Mouse (Mus musculus) WW6 (cell line): Measurements from ENCODE around the gene B3gnt3.
"Not testable (repeated sequence)": the region's sequence is repeated elsewhere in the genome, so short reads cannot be mapped to it uniquely, and the experiment has no call there.

Experiments used
- DNase-seq: peaks from one replicate; pipeline ENCODE4 v3.0.0-alpha.2; 2013; ENCODE audit warnings: low read depth, low spot score

B3gnt3 gene

DNA sequence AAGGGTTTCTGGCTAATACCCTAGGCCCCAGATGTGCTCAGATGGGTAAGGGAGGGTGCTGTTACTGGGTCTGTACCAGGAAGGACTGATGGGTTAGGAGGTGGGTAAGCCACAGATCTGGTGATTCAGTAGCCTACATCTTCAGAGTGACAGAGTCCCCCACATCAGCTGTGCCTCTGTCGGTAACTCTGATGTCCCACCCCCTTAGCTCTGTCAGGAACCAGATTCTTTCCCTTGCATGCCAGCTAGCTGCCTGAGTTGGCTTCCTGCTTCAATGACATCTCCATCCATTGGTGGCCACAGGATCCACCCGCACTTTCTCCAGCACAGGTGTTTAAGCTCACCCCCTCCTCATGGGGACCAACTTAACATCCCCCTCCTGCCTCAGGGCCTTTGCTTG is 10.0 kb upstream of the B3gnt3 start:
- no peak for DNase-seq

DNA sequence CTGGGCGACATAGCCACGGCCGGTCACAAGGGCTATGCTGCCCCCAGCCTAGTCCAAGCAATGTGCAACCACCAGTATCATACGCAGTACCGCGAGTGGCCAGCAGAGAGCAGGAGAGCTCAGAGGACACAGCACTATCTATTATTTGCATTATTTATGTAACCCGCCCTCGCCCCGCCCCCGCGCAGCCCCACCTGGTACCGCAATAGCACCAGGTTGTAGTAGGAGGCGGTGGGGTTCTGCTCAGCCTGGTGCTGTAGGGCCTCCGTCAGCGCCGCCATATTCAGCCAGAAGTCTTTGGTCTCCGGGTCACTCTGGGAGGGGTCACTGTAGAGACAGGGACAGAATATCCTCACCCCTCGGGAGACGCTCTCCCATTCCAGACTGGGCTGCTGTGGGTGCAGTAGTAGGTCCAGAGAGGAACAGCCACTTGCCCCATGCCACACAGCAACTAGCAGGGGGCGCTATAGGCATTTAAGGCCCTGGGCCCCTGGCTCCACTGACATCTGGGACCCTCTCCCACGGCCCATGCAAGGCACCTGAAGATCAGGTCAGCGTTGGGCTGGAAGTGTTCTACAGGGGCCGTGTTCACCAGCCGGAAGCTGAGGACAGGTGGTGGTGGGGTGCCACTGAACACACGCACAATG is 8.3 kb upstream of the B3gnt3 start:
- DNase-seq = peak; percentile 84

DNA sequence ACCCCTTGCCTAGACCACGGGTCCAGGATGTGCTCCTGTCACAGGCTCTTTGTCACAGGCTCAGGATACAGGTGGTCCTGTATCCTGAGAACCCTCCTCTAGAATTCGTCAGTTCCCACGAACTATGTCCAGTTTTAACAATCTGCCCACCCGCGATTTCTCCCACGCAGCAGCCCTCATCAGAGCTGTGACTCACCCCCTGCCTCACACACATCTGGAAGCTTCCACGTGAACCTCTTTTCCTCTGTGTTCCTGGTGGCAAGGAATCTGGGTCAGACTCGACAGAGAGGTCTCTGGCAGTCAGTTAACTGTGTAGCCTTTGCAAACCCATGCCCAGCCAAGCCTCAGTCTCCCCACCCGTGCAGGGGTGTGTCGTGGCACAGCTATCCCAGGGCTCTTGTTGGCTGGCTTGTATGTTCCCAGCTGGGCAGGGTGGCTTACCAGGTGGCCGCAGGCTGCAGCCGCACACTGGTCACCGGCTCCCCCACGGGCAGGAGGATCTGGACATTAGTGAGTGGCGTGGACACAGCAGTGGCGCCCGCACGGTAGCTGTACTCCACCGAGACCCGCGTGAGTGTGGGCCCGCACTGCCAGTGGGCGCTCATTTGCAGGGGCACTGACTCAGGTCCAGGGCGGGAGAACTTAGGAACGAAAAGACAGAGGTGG is 7.7 kb upstream of the B3gnt3 start:
- DNase-seq = no peak

DNA sequence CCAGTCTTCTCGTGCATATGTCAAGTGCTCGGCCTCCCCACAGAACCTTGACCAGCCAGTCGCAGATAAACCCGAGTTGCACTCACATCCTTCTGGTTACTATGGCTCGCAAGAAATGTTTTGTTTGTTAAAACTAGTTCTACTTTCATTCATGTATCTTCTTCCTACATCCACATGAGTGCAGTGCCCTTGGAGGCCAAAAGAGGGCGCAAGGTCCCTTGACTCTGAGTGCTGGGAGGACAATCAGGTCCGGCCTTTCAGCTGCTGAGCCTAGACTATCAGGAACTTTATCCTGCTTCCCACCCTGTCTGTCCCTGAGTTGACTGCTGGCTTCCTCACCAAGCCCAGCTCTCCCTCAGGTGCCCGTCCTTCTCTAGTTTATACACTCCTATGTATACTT is 6.3 kb upstream of the B3gnt3 start:
- no peak for DNase-seq

DNA sequence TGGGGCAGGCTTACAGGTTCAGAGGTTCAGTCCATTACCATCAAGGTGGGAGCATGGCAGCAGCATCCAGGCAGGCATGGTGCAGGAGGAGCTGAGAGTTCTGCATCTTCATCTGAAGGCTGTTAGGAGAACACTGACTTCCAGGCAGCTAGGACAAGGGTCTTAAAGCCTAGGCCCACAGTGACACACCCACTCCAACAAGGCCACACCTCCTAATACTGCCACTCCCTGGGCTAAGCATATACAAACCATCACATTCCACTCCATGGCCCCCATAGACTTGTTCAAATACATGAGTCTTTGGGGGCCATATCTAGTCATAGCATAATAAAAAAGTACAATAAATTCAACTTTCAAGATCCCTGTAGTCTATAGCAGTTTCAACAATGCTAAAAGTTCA is 1.8 kb upstream of the B3gnt3 start:
- DNase-seq = not testable (repeated sequence)

DNA sequence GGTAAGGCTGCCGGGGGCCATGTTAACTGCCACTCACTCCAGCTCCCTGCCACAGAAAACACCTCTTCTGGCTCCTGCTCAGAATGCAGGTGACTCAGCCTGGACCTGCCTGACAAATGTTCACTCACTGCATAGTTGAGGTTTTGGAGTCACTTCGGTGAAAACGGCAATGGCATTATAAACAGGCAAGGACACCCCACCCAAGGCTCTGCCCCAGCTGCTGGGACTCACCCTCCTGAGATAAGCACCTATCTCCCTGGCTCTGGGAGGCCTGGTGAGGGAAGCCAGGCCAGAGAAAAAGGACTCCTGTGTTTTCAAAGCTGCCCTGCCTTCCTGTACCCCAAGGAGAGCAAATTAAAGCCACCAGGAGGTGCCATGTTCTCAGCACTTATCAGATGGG is 1.3 kb upstream of the B3gnt3 start:
- DNase-seq = no peak

DNA sequence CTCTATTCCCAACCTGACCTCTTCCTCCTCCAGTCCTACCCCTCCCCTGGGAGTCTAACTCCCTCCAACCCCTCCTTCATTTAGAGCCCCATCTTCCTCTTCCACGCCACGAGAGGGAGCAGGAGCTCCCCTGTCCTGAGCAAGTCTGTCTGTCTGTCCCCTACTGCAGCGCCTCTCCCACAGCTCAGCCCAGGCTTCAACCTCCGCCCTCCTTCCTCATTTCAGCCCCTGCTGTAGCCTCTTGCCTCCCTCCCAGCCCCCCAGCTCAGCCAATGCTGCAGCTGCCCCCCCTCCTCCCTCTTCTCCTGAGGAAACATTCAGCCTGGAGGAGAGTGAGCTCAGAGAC is 471 bp upstream of the B3gnt3 start:
- DNase-seq = no peak

DNA sequence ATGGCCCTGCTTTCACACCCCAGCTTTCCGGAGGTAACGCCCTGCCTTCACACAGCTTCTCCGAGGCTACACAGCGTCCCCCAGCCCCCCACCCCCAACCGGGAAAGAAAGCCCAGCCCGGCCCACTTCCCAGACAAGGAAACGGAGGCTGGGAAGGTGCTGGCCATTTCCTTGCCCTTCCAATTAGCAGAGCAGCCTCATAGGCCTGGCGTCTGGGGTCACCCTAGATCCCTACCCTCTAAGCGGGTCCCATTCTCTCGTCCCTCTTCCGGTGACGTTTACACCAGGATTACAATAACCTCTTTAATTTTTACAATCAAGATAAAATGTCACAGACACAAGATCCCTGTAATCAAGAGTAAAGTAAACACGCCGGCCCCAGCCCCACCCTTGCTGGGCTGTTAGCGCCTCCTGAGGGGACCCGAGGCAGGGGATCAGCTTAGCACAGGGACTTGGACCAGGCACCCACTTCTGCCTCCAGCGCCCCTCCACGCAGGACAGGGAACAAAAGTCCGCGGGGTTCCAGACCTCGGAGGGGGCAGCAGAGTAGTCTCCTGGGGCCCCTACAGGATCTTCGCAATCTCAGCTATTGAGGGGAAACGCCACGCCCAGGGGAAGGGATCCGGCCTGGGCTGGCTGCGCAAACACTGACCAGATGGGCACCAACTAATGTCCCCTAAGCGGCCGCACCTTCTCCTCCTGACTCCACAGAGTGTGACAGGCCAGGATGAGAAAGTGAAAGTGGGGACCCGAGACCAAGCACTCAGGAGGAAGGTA is 908 bp downstream of the B3gnt3 start:
- no peak for DNase-seq

DNA sequence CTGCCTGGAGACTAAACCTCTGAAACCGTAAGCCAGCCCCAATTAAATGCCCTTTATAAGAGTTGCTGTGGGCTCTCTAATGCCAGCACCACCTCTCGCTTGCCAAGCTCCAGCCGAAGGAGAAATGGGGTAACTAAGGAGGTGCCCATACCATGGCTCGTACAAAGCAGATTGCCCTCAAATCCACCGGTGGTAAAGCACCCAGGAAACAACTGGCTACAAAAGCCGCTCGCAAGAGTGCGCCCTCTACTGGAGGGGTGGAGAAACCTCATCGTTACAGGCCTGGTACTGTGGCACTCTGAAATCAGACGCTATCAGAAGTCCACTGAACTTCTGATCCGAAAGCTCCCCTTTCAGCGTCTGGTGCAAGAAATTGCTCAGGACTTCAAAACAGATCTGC is 6.1 kb downstream of the B3gnt3 start:
- not testable (repeated sequence) for DNase-seq

DNA sequence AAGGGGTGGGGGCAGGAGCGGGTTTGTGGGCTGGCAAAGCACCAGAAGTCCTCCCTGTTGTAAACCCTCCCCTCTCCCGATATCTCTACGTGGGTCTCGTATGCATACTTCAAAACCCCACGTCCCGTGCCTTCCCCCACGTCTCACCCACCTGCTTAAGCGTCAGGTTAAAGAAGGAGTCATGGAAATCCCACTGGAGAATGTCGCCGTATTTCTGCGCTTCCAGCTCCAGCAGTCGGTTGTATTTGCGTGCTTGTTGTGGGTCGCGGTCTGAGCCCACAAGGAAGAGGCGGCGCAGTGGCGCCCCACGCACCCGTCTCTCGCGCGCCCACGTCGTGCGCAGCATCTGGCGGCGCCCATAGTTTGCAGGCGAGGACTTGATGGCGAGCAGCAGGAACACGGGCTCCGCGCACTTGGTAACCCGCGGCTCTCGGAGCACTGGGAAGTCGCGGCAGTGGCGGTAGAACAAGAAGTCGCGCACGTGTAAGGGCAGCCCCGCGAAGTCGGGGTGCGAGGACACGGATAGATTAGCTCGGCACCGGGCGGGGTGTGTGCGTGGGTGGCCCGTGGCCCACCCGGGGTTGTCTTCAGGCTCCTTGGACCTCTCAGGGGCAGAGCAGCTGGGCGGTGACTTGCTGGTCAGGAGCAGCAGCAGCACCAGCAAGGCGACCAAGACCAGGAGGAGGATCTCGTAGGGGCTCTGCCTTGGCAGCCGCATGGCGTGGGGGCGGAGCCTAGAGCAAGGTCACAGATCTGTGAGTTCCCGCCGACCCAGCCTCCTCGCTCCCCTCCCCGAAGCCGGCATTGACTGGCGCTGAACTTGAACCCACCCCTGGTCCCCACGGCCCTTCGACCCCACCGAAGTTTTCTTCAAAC is 8.2 kb downstream of the B3gnt3 start:
- DNase-seq = no peak

DNA sequence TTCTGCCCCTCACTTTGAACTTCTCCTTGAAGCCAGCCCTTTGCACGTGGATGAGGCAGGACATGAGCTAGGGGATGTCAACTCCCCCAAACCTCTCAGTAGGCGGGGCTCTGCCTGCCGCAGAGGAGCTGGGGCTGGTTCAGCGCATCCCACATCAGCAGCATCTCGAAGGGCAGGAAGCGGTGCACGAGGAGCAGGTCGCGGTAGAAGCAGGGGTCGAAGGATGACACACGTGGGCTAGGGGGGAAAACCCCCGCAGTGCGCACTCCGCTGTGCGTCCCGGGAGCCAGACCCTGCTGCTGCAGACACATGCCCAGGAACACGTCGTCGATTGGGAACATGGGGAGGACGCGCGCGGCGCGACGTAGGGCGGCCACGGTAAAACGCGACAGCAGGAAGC is 9.1 kb downstream of the B3gnt3 start:
- no peak for DNase-seq

DNA sequence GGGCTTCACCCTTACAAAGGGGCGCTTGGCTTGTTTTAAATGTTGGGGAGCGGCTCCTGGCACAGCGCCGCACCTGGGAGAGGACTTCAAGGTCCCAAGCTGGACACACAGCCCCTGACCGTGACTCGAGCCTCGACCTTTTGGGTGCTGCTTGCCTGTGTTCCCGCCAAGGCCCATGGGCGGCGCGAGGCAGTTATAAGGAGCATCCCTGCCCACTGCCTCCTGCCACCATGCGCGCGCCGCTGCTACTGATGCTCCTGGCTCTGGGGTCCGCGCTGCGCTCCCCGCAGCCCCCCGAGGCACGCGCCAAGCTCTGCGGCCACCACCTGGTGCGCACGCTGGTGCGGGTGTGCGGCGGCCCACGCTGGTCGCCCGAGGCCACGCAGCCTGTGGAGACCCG is 12.6 kb downstream of the B3gnt3 start, which contains the start of gene Insl3:
Gene Insl3 (plus strand): TSS at position 187 of the 400 bp plus-strand sequence.
- no peak for DNase-seq

DNA sequence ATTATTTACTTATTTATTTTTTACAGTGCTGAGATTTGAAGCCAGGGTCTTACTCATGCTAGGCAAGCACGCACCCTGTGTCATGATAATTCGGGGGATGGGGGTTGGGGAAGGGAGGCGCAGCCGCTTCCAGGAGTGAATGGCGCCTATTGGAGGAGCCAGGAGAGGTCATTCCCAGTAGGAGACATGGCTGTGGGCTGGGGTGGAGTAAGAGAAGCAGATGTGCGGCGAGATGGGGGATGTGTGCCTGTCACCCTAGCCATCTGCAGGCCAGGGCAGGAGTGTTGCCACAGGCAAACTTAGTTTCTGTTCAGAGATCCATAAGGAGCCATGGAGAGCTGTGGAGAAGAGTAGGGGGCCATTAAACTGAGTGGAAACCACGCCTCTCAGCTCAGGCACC is 14.0 kb downstream of the B3gnt3 start:
- DNase-seq = no peak

DNA sequence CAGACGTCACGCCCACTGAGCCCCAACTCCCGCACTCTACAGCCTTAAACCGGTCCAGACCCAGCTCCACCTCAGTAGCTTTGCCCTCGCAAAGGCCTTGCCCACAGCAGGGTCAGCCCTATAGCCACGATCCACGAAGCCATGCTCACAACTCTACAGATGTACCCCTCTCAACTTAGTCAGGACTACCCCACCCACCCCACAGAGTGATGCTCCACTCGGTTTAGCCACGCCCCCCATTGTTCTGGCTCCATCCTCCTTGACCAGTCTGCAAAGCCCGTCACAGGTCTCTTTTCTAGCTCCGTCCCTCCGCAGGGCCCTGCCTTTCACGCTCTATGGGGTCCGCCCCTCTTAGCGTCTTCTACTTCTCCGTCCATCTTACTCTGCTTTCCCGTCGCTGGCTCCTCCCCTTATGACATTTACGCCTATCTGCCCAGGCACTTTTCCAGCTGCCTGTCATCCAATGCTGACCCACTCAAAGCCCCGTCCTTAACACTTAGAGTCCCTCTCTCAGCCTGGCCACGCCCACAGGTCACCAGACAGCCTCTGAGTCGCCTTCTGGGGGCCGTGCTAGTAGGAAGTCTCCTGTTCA is 15.3 kb downstream of the B3gnt3 start:
- DNase-seq = no peak

DNA sequence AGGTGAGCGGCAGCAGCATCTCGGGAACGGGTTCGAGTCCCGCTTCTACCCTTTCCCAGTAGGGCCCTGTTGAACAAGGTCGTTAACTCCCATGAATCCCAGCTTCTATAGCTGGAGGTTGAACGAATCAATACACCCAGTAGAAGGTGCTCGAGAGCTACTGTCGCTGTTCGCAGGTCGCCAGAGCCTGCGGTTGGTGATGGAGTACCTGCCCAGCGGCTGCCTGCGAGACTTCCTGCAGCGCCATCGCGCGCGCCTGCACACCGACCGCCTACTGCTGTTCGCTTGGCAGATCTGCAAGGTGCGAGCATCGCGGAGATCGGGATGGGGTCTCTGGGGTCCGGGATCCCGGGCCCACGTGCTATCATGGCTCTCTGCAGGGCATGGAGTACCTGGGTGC is 16.0 kb downstream of the B3gnt3 start:
- DNase-seq = peak; percentile 70

DNA sequence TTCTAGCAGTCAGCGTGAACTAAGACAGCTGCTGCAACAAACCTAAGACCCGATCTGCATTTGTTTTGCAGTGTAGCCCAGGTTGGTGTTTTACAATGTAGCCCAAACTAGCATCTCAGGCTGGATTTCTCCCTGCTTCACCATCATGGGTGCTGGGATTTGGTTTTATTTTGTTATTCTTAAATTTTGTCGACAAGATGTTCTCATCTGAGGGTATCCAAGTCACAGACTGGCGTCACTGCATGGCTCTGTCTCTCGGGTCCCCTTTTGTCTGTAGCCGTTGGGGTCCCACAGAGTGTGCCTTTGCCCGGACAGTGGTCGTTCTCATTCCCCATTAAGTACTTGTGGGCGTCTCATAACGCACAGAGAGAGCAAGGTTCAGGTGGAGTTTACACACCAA is 16.9 kb downstream of the B3gnt3 start:
- DNase-seq = no peak

DNA sequence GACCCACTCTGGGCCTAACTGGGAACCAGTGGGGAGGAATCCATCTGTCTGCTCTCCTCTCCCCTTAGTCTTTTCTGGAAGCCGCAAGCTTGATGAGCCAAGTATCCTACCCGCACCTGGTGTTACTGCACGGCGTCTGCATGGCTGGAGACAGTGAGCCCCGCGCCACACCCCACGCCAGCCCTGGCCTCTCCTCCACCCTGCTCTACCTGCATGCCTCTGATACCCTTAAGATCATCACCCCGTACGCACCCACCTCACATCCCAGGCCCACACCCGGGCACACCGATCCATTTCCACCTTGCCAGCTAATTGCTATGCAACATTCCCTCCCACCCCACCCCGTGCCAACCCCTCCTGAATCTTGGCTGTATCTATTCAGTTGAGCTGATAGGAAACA is 18.8 kb downstream of the B3gnt3 start:
- no peak for DNase-seq

DNA sequence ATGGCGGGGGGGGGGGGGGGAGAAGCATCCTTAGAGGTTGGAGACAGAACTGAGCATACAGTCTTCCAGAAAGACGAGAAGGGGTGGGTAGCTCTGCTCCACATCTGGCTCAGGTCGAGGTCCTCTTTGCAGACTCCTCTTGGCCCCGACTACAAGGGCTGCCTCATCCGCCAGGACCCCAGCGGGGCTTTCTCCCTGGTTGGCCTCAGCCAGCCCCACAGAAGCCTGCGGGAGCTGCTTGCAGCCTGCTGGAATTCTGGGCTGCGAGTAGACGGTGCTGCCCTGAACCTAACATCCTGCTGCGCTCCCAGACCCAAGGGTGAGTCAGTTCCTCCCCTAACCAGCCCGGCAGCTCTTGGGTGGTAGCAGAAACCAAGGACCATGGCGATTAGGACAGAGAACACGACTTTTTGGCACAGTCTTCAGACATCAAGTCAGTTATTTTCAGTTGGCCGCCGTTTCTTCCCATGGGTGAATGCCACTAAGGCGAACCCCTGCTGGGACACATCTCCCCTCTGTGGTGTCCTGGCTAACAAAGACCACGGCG is 20.1 kb downstream of the B3gnt3 start:
- DNase-seq = no peak

DNA sequence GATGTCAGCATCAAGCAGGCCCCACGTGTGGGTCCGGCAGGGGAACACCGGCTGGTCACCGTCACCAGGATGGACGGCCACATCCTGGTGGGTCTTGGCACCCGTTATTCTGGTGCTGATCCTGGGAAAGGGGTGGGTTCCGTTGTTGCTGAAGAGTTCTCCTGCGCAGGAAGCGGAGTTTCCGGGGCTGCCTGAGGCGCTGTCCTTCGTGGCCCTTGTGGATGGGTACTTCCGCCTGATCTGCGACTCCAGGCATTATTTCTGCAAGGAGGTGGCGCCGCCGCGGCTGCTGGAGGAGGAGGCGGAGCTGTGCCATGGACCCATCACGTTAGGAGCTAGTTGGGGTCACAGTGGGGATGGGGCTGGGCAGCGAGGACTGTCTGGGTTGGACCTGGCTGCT is 21.1 kb downstream of the B3gnt3 start:
- DNase-seq = no peak

DNA sequence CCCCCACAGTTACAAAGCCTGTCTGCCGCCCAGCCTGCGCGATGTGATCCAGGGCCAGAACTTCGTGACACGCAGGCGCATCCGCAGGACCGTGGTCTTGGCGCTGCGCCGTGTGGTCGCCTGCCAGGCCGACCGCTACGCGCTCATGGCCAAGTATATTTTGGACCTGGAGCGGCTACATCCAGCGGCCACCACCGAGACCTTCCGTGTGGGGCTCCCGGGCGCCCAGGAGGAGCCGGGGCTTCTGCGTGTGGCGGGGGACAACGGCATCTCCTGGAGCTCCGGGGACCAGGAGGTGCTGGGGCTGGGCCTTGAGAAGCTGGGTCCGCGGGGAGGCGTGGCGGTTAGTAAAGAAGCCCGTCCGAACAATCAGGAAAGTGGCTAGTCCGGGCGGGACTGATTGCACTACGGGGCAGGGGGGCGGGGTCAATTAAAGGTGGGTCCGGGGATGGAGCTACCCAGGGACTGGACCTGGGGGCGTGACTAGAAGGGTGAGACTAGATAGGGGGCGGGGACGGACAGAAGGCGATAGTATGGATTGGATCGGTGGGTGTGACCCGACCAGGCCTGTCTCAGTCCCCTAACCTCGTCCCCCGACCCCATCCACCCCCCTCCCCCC is 21.9 kb downstream of the B3gnt3 start:
- DNase-seq = no peak

DNA sequence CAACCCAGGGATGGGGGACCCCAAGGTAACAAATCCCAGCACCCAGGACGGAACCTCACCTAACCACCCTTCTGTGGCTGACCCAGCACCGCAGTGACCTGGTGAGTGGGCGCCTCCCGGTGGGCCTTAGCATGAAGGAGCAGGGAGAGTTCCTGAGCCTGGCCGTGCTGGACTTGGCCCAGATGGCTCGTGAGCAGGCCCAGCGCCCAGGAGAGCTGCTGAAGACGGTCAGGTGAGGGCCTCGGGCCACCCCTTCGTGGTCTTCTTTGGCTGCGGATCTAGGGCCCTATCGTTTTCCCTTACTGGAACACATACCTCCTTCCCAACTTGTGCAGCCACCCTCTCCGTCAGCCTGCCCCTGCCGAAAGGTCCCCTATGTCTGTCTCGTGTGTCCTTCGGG is 22.5 kb downstream of the B3gnt3 start:
- no peak for DNase-seq
